Mouse (Mus musculus): ENCODE data around the gene Gm49321. TPM values are rescaled to one million over a fixed set of nuclear protein-coding genes. Genes with fewer than 3 reads are reported as not detected.

Gm49321 gene
- polyA plus RNA-seq, 1 experiment from 2014 or later: 14.8 TPM

DNA sequence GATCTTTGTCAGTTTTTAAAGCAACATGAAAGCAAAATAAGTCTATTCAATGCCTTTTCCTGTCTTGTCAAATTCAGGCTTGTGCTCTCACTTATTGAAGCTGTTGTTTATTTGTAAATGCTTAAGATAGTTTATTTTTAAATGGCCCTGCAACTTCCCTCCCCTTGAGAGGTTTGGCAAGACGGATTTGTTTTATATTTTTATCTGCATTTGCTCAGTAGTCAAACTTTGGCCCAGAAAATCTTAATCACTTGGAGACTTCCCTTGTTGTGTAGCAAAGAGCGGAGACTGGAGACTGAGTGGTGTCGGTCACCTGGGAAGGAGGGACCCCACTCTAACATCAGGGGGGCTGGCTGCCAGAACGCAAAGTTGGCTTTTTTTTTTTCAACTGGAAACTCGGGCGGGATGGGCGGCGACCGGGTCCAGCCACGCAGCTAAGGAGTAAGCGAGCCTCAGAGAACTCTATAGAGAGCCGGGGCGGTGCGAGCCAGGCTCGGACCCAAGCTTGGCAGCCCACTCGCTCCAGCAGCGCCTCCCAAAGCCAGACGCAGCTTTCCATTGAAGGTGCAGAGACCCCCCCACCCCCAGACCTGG, 30.3 kb upstream of the Gm49321 start:
- WGBS: under 1% methylated on average over 18 of the region's 18 CpGs
- peaks cover 8% of the 10 kb centered on the region for H3K4me1 ChIP-seq
- peak overlapping the region; percentile 91 for H3K4me3 ChIP-seq
- H3K36me3 ChIP-seq: no peaks in the 10 kb centered on the region
- H3K9ac ChIP-seq: peak overlapping the region; percentile 24; the same call in 1 of the 2 replicates
- no peaks in the 10 kb centered on the region for H3K9me3 ChIP-seq
- peak overlapping the region; percentile 50 for H3K4me2 ChIP-seq
- no peaks in the 10 kb centered on the region for H3K27me3 ChIP-seq
- no peak for ATAC-seq (ENCODE audit: insufficient number of reproducible peaks, low FRiP score, low TSS enrichment, low read depth)
- H3K27ac ChIP-seq: peak overlapping the region; percentile 100

DNA sequence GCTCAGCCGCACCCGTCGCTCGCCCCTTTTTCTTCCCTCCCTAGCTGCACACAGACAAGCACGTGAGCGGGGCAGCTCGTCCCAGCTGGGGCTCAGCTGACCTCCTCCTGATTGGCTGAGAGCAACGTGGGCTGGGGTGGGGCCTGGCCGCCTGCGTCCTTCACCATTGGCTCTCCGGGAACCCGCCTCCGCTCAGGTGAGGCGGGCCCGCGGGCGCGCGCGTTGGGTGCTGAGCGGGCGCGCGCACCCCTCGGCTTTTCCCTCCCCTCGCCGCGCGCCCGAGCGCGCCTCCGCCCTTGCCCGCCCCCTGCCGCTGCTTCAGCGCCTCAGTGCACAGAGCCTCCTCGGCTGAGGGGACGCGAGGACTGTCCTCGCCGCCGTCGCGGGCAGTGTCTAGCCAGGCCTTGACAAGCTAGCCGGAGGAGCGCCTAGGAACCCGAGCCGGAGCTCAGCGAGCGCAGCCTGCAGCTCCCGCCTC, 29.7 kb upstream of the Gm49321 start:
- peak overlapping the region; percentile 50 for H3K4me2 ChIP-seq
- ATAC-seq (ENCODE audit: insufficient number of reproducible peaks, low FRiP score, low TSS enrichment, low read depth): peak; percentile 100
- WGBS: under 1% methylated on average over 41 of the region's 51 CpGs

GRCm38 (mm10) chr12:73908274-73909012, 29.0 kb upstream of the Gm49321 start:
- WGBS: under 1% methylated on average over 69 of the region's 76 CpGs
- Histone ChIP-seq H3K9me3 (no peaks in the 10 kb centered on the region), H3K27ac (peak overlapping the region; percentile 100), H3K27me3 (no peaks in the 10 kb centered on the region), H3K9ac (peak overlapping the region; percentile 100), H3K4me1 (peaks cover 8% of the 10 kb centered on the region), H3K4me3 (peak overlapping the region; percentile 91), H3K4me2 (peak overlapping the region; percentile 50), H3K36me3 (no peaks in the 10 kb centered on the region)
- peak; percentile 68 for ATAC-seq (ENCODE audit: insufficient number of reproducible peaks, low FRiP score, low TSS enrichment, low read depth)

More for the DNA sequence above, 29.7 kb upstream of the Gm49321 start:
- Histone ChIP-seq H3K27ac (peak overlapping the region; percentile 100), H3K9me3 (no peaks in the 10 kb centered on the region), H3K4me1 (peaks cover 8% of the 10 kb centered on the region), H3K36me3 (no peaks in the 10 kb centered on the region), H3K4me3 (peak overlapping the region; percentile 91), H3K27me3 (no peaks in the 10 kb centered on the region), H3K9ac (peak overlapping the region; percentile 100)

DNA sequence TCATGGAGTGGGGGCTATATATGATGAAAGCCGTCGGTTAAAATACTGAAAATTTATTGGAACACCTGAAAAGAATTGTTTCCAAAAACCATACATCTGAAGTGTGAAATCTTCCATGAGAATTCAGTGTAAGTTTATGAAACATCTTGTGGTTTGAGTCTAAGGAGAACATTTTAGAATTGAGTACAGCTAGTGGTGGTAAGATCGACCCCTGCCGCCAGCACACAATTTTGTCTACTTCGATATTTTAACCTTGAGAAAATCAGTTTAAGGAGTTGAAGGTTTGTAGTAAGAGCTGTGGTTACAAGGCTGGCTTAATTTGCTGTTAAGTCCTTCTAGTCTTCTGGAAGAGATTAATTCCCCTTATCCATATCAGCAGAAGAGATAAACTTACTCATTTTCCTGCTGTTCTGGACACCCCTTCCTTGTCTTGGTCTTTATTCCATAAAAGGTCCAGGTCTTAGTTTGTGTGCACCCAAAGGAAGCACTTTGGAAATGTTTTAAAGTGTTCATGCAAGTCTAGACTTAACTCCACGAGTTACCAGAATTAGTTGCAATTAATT, 28.4 kb upstream of the Gm49321 start:
- Histone ChIP-seq H3K4me1 (peaks cover 8% of the 10 kb centered on the region), H3K36me3 (no peaks in the 10 kb centered on the region), H3K9me3 (no peaks in the 10 kb centered on the region), H3K4me3 (peak overlapping the region; percentile 91), H3K27me3 (no peaks in the 10 kb centered on the region), H3K27ac (peak overlapping the region; percentile 100), H3K9ac (peak overlapping the region; percentile 100), H3K4me2 (peak overlapping the region; percentile 50)
- WGBS: under 1% methylated on average over 6 of the region's 6 CpGs
- ATAC-seq (ENCODE audit: insufficient number of reproducible peaks, low FRiP score, low TSS enrichment, low read depth): no peak

GRCm38 (mm10) chr12:73918479-73918878, 19.0 kb upstream of the Gm49321 start:
- H3K9me3 ChIP-seq: no peaks in the 10 kb centered on the region
- no peak for ATAC-seq (ENCODE audit: insufficient number of reproducible peaks, low FRiP score, low TSS enrichment, low read depth)
- H3K9ac ChIP-seq: no peak overlapping the region
- H3K4me1 ChIP-seq: no peaks in the 10 kb centered on the region
- H3K36me3 ChIP-seq: no peaks in the 10 kb centered on the region
- H3K27me3 ChIP-seq: no peaks in the 10 kb centered on the region
- WGBS: 92% methylated on average over 5 of the region's 5 CpGs
- H3K4me2 ChIP-seq: no peak overlapping the region
- no peak overlapping the region for H3K4me3 ChIP-seq
- no peak overlapping the region for H3K27ac ChIP-seq

DNA sequence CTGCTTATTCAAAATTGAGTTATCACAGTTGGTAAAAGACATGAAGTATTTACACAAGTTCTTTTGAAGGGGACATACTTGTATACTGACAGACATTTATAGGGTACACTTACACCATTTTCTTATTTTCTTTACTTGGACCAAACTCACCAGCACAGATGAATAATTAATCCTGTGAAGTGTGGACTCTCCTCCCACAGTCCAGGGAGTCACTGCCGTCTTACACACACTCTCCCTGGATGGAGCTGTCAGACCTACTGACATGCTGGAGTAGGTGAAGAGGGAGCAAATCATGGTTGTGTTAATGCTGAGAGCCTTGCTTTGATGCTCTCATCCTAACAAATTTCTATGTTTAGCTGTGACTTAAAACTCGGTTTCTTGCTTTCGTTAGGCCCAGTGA, 7.2 kb upstream of the Gm49321 start:
- Histone ChIP-seq H3K4me3 (no peak overlapping the region), H3K9me3 (no peaks in the 10 kb centered on the region), H3K4me2 (no peak overlapping the region), H3K4me1 (no peaks in the 10 kb centered on the region), H3K27ac (no peak overlapping the region), H3K9ac (no peak overlapping the region), H3K27me3 (no peaks in the 10 kb centered on the region), H3K36me3 (peaks cover 57% of the 10 kb centered on the region)
- ATAC-seq (ENCODE audit: insufficient number of reproducible peaks, low FRiP score, low TSS enrichment, low read depth): no peak
- 91% methylated on average over 3 of the region's 3 CpGs for WGBS

- ATAC-seq (ENCODE audit: insufficient number of reproducible peaks, low FRiP score, low TSS enrichment, low read depth): no peak
- no peaks in the 10 kb centered on the region for H3K27me3 ChIP-seq
- H3K4me1 ChIP-seq: no peaks in the 10 kb centered on the region
- H3K36me3 ChIP-seq: peaks cover 60% of the 10 kb centered on the region
- H3K9me3 ChIP-seq: no peaks in the 10 kb centered on the region
- no peak overlapping the region for H3K27ac ChIP-seq
- 54% methylated on average over 5 of the region's 5 CpGs for WGBS
- no peak overlapping the region for H3K4me3 ChIP-seq
- no peak overlapping the region for H3K4me2 ChIP-seq
- H3K9ac ChIP-seq: no peak overlapping the region
Observed at GRCm38 (mm10) chr12:73931274-73931673, 6.2 kb upstream of the Gm49321 start.

DNA sequence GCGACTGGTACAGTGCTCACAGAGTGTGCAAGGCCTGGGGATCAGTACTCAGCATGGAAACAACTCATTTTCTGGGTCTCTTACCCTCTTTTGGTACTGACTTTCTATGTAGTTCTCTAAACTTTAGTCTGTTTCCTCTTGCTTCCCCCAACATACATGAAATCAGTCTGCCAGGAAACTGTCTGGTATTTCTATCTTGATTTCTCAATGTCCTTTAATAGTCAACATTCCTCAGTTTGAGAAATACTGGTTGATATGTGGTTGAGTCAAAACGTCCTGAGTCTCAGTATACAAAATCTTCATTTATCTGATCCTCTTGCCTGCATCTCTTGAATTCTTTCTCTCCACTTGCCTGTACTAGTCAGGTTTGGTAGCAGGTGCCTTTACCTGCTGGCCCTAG, 2.9 kb upstream of the Gm49321 start:
- Histone ChIP-seq H3K4me3 (no peak overlapping the region), H3K4me2 (no peak overlapping the region), H3K27me3 (no peaks in the 10 kb centered on the region), H3K27ac (no peak overlapping the region), H3K9me3 (no peaks in the 10 kb centered on the region), H3K4me1 (no peaks in the 10 kb centered on the region), H3K9ac (no peak overlapping the region), H3K36me3 (peaks cover 66% of the 10 kb centered on the region)
- 76% methylated on average over 2 of the region's 2 CpGs for WGBS
- no peak for ATAC-seq (ENCODE audit: insufficient number of reproducible peaks, low FRiP score, low TSS enrichment, low read depth)

- Histone ChIP-seq H3K27ac (no peak overlapping the region), H3K9me3 (no peaks in the 10 kb centered on the region), H3K4me1 (no peaks in the 10 kb centered on the region), H3K4me3 (no peak overlapping the region), H3K9ac (no peak overlapping the region), H3K36me3 (peaks cover 61% of the 10 kb centered on the region), H3K4me2 (no peak overlapping the region), H3K27me3 (no peaks in the 10 kb centered on the region)
- 91% methylated on average over 6 of the region's 6 CpGs for WGBS
- no peak for ATAC-seq (ENCODE audit: insufficient number of reproducible peaks, low FRiP score, low TSS enrichment, low read depth)
Observed at GRCm38 (mm10) chr12:73939542-73939941, 2.1 kb downstream of the Gm49321 start.

GRCm38 (mm10) chr12:73948415-73948814, 11.0 kb downstream of the Gm49321 start:
- no peaks in the 10 kb centered on the region for H3K27me3 ChIP-seq
- WGBS: 93% methylated on average over 4 of the region's 4 CpGs
- H3K9ac ChIP-seq: no peak overlapping the region
- no peak overlapping the region for H3K27ac ChIP-seq
- H3K4me3 ChIP-seq: no peak overlapping the region
- no peak overlapping the region for H3K4me2 ChIP-seq
- ATAC-seq (ENCODE audit: insufficient number of reproducible peaks, low FRiP score, low TSS enrichment, low read depth): no peak
- no peaks in the 10 kb centered on the region for H3K9me3 ChIP-seq
- peaks cover 25% of the 10 kb centered on the region for H3K36me3 ChIP-seq
- H3K4me1 ChIP-seq: peaks cover 15% of the 10 kb centered on the region

DNA sequence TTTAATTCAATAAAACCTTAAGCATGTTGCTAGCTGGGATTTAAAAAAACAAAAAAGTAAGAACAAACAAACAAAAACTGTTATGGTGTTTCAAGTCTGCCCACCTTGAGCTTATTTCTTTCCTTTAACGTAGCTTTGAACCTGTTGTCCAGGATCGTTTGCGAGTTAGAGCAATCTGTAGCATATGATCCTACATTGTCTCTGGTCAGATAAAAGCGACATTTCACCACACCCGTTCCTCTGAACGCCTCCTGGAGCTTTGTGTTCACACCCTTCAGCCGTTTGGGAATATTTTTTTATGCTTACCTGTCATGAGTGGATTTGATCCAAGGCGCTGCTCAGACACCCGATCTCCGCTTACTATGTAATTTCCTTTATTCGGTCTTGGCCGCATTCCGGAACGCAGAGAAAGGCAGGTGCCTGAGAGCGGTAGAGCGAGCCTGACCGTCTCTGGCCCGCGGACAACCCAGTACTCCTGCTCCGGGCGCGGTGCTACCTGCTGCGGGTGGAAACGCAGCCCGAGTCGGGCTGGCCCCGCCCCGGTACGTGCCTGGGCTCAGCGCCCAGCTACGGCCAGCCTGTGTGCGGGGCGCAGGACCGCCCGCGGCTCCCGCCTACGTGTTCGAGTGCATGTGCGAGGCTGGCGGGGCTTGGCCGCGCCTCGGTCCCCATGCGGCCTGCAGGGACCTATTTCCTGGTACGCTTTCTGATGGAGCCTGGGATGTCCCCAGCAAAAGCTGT, 12.0 kb downstream of the Gm49321 start:
- WGBS: 5% methylated on average over 46 of the region's 46 CpGs

More for the DNA sequence above, 12.0 kb downstream of the Gm49321 start:
- Histone ChIP-seq H3K4me1 (peaks cover 19% of the 10 kb centered on the region), H3K27ac (peak overlapping the region; percentile 50; the same call in 1 of the 2 replicates), H3K9ac (peak overlapping the region; percentile 23; the same call in 1 of the 2 replicates), H3K36me3 (peaks cover 16% of the 10 kb centered on the region), H3K27me3 (no peaks in the 10 kb centered on the region), H3K4me2 (peak overlapping the region; percentile 65), H3K9me3 (no peaks in the 10 kb centered on the region), H3K4me3 (peak overlapping the region; percentile 37)
- peak; percentile 71; the same call in 1 of the 2 replicates for ATAC-seq (ENCODE audit: insufficient number of reproducible peaks, low FRiP score, low TSS enrichment, low read depth)
